Mouse (Mus musculus) naive thymus-derived CD4-positive, alpha-beta T cell, adult 2 months (primary cell): ENCODE measurements around the gene Maml3.

Experiments used
- DNase-seq: peaks from one replicate; pipeline ENCODE4 v3.0.0-alpha.2; 2011; ENCODE audit warnings: low read depth

Maml3 gene

DNA sequence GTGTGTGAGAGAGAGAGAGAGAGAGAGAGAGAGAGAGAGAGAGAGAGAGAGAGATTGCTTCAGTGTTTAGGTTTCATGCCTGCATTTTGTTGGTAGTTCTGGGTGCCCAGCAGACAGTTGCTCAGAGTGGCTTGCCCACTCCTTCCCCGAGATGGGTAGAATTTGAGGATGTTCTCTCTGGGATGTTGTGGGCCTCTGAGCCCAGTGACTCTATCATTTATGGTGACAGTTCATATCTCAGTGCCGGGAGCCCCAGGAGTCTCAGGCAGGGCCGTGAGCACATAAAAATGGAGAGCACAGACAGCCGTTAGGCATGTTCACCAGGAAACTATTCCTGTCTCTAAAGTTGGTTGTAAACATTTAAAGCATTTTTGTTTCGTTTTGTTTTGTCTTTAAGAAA lies 443.5 kb downstream of the Maml3 start:
- DNase-seq: no peak

DNA sequence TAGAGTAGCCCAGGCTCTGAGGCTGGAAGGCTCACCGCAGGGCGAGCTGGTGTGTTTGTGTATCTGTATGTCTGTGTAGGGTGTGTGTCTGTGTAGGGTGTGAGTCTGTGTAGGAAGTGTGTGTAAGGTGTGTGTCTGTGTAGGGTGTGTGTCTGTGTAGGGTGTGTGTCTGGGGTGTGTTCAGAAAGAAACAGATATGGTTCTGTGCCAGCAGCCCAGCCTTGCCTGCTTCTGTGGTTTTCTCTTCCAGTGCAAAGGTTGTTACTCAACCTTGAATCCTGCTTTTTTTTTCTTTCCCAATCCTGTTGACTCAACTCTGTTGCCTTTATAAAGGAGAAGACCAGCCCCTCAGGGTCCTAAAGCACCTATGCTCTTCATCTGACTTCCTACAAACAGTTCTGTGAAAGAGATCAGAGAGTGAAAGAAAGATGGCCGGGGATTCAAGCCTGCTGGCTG lies 444.0 kb downstream of the Maml3 start:
- peak; percentile 48 for DNase-seq

- DNase-seq: no peak
Measured at GRCm38 (mm10) chr3:51660060-51660459, 444.8 kb downstream of the Maml3 start, which contains the start of gene Mgst2. Mgst2 (plus strand) TSS chr3:51660360.

GRCm38 (mm10) chr3:51659415-51659814 lies 445.5 kb downstream of the Maml3 start:
- no peak for DNase-seq

- DNase-seq: peak; percentile 83
Measured at GRCm38 (mm10) chr3:51654303-51655055, 450.4 kb downstream of the Maml3 start.

GRCm38 (mm10) chr3:51652701-51653100 lies 452.2 kb downstream of the Maml3 start:
- DNase-seq: peak; percentile 75

DNA sequence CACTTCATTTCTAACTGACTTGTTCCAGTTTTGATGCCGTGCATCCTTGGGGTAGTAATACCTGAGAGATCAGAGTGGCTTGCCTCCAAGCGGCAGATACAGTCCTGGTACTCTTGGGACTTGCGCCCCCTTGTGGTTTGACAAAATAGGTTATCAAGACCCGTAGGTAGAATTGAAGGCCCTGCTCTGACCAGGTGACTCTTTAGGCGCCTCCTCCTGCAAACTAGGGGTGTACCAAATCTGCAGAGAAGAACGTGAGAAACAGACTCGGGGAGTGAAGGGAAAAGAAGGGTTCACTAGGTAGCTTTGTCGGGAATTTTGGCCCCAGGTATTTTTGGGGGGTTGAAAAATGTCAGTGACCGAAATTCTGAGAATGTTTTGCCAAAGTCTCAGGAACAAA lies 452.6 kb downstream of the Maml3 start:
- DNase-seq: peak; percentile 94

- DNase-seq: no peak
Measured at GRCm38 (mm10) chr3:51651149-51651548, 453.7 kb downstream of the Maml3 start.

- no peak for DNase-seq
Measured at GRCm38 (mm10) chr3:51649986-51650385, 454.9 kb downstream of the Maml3 start.

- DNase-seq: no peak
Measured at GRCm38 (mm10) chr3:51649426-51649825, 455.4 kb downstream of the Maml3 start.

- peak; percentile 86 for DNase-seq
Measured at GRCm38 (mm10) chr3:51648037-51648664, 456.7 kb downstream of the Maml3 start.

DNA sequence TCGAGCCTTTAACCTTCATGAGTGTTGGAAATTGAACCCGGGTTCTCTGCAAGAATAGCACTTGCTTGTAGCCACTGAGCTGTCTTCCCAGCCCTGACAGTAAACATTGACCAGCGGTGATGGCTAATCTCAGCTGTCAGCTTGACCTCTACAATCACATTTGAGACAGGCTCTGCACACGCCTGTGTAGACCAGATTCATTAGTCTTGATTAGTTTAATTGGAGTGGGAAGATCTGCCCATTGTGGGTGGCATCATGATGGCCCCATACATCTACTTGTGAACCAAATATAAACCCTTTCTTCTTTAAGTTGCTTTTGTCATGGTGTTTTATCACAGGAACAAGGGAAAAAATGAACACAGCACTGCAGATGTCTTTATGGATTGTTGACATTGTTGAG lies 457.5 kb downstream of the Maml3 start:
- DNase-seq: no peak

DNA sequence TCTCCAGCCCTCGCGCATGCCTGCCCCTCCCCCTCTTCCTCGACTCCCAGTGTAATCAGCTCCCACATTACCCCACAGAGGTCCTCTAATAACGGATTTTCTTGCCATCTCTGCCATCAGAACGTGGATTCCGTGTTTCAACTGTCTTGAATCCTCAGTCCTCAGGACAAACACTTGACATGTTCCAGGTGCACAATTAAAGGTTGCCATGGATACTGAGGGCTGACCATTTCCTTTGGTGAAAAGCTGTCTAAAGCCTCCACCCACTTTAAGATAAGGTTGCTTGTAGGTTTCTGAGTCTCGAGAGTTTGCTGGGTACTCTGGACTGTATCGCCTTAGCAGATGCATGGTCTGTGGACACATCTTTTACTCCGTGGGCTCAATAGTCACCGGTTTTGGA lies 458.6 kb downstream of the Maml3 start:
- DNase-seq: no peak

- no peak for DNase-seq
Measured at GRCm38 (mm10) chr3:51645484-51645883, 459.4 kb downstream of the Maml3 start.

DNA sequence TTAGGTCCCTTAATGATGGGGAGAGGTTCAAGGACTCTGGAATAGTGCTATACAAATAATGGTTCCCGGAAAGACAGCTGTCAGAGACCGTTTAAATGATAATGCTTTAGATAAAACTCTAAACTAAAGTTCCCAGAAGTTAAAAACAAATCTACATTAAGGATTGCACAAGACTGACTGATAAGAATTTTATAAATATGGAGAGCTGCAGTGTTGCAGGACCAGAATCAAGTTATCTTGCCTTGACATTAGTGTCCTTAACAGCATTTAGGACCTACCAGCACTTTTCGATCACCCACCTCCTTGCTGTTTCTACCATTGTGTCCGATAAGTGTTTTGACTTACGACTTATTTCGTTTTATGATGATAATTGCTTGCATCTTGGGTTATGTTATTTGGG lies 466.6 kb downstream of the Maml3 start:
- DNase-seq: no peak

DNA sequence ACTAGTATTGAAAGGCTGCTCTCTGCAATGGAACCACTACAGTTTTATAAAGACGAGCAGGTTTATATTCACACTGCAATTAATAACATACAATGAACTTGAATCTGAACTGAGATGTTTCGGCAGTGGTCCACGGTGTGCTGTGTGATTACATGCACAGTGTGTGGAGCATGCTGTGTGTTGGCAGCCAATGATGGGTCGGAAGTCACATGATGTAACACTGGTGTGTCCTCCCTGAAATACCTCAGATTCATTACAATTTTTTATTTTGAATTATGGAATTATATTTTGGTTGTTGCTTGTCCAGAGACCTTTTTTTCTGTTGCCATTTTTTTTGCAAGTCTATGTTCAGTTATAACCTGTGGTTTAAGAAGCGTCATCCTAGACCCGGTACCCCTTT lies 467.6 kb downstream of the Maml3 start:
- DNase-seq: no peak

DNA sequence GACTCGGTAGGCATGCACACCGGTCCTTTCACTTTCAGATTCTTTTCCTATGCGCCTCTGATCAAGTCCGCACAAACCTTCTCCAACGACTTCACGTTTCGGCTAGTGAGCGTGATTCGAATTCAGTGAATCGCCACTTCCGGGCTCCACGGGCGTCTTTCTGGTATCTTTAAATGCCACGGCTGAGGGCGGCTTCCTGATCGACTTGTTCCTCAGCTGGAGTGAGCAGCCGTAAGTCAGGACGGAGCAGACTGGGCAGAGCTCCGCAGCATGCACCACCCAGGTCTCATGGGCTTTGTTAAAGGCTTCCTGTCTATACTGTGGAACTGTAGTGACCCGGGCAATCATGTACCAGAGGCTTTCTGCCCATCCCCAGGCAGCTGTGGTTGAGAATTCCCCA lies 468.2 kb downstream of the Maml3 start:
- peak; percentile 80 for DNase-seq

DNA sequence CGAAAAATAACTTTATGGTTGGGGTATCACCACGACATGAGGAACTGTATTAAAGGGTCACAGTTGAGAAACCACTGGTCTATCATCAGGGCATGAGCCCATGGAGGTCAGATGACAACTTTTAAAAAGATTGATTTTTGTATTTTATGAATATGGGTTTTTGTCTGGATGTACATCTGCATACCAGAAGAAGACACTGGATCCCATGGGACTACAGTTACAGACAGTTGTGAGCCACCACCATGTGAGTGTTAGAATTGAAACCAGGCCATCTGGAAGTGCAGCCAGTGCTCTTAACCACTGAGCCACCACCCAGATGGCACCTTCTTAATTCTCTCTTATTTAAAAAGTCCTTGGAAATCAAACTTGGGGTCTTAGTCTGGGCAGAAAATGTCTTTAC lies 468.9 kb downstream of the Maml3 start:
- DNase-seq: peak; percentile 13
